In the genomic region with DNA sequence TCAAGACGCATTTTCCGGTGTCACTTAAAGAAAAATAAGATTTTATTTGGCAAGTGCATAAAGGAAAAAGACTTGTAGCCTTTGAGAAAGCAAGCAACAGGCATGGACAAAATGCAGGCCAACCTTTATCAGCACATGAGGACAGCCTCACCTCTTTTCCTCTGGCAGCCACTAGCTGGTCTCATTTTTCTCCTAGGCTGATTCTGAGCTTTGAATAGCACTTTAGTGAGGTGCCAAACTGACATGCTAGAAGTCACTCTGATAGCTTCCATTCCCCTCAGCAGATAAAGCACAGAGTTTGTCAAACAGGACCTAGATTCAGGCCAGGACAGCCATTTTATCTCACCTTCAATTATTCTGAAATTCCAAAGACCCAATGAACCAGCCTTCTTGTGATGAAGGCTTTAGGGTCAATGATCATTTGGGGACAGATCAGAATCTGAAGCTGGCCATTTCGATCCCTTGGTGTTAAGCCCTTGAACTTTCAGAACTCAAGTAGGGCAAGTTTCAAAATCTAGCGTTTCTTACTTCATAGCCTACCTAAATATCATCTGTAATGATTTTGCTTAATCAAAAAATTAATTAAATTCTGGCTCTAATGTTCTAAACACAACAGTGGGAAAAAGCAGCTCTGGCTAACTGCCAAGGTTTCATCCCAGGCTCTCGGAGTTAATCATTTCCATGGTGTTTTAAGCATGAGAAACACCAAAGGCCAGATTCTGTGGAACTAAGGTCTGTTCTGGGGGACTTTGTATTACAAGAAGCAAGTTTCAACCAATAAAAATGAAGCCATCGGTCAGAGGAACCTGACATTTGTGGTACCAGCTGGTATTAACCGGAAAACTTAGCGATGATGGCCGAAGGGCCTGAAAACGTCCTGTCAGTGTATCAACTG, we compare ENCODE assay signal across 11 mouse cellular contexts. TPM values are rescaled to one million over a fixed set of nuclear protein-coding genes. Genes with fewer than 3 reads are reported as not detected.
A peak's percentile ranks its signal among the peaks of the same experiment; 100 is the strongest.
DNase-seq lines count a peak whose midpoint lies in the region; ATAC-seq and TF ChIP-seq lines count a peak whose summit lies in the region.
"Had no signal": no experiment of that assay in that cellular context is flagged by ENCODE, and none has a peak within 500 bp of the region (broad histone marks: within the 10 kb centered on the region; RNA-seq: fewer than 3 reads in every experiment).

No protein-coding gene starts in this region.

- peak; percentile 42 for DNase-seq in midbrain, postnatal 0 days (ENCODE audit: low spot score)
- DNase-seq in midbrain, embryonic 11.5 days (ENCODE audit: low spot score, missing footprints), result no peak
- DNase-seq in heart, postnatal 0 days (ENCODE audit: low spot score), result peak; percentile 50
- DNase-seq in kidney, postnatal 10 days, result peak; percentile 81
- DNase-seq in cerebellum, adult 9-10 months, result no peak
- no peak for DNase-seq in gastrocnemius, adult 8-10 months (ENCODE audit: low spot score in 2 of 2)
- DNase-seq: layer of hippocampus, postnatal 36 days; lung, adult 2 months had no signal

- no peak for TF ChIP-seq CTCF in midbrain, postnatal 0 days (IDR thresholded peaks at IDR 0.05)
- no peak for TF ChIP-seq CTCF in heart, postnatal 0 days (IDR thresholded peaks at IDR 0.05; ENCODE audit: low read depth)

- H3K9ac ChIP-seq in midbrain, postnatal 0 days (replicated peaks; ENCODE audit: low read length, poor library complexity, severe bottlenecking), result no peak overlapping the region
- no peak overlapping the region for H3K9ac ChIP-seq in midbrain, embryonic 11.5 days (ENCODE audit: low read length)
- H3K9ac ChIP-seq in heart, postnatal 0 days (replicated peaks; ENCODE audit: low read depth, low read length), result no peak overlapping the region
- no peak overlapping the region for H3K9ac ChIP-seq in forebrain, embryonic 16.5 days (replicated peaks; ENCODE audit: low read depth, low read length)
- H3K9ac ChIP-seq: hindbrain, embryonic 15.5 days had no signal

- no peaks in the 10 kb centered on the region for H3K27me3 ChIP-seq in midbrain, postnatal 0 days (ENCODE audit: insufficient read depth, low read length)
- H3K27me3 ChIP-seq in midbrain, embryonic 11.5 days (ENCODE audit: control insufficient read depth, insufficient read depth, low read length), result no peaks in the 10 kb centered on the region
- no peaks in the 10 kb centered on the region for H3K27me3 ChIP-seq in heart, postnatal 0 days (ENCODE audit: control insufficient read depth, insufficient read depth, low read length)
- no peaks in the 10 kb centered on the region for H3K27me3 ChIP-seq in forebrain, embryonic 16.5 days (replicated peaks; ENCODE audit: control insufficient read depth, insufficient read depth, low read length)
- H3K27me3 ChIP-seq: hindbrain, embryonic 15.5 days; megakaryocyte, embryonic 14.5 days had no signal

- no peaks in the 10 kb centered on the region for H3K9me3 ChIP-seq in midbrain, postnatal 0 days (ENCODE audit: low read length)
- H3K9me3 ChIP-seq in midbrain, embryonic 11.5 days (ENCODE audit: control insufficient read depth, low read length), result no peaks in the 10 kb centered on the region
- no peaks in the 10 kb centered on the region for H3K9me3 ChIP-seq in heart, postnatal 0 days (replicated peaks; ENCODE audit: control insufficient read depth, low read length)
- H3K9me3 ChIP-seq in forebrain, embryonic 16.5 days (ENCODE audit: control insufficient read depth, low read length), result no peaks in the 10 kb centered on the region
- H3K9me3 ChIP-seq: hindbrain, embryonic 15.5 days; megakaryocyte, embryonic 14.5 days had no signal

- no peak overlapping the region for H3K4me3 ChIP-seq in midbrain, postnatal 0 days (ENCODE audit: low read depth, low read length)
- no peak overlapping the region for H3K4me3 ChIP-seq in midbrain, embryonic 11.5 days (ENCODE audit: low read depth, low read length)
- H3K4me3 ChIP-seq in heart, postnatal 0 days (ENCODE audit: low read depth, low read length), result no peak overlapping the region
- H3K4me3 ChIP-seq in forebrain, embryonic 16.5 days (replicated peaks; ENCODE audit: low read length), result no peak overlapping the region
- H3K4me3 ChIP-seq: hindbrain, embryonic 15.5 days; megakaryocyte, embryonic 14.5 days had no signal

- no peak for ATAC-seq in midbrain, postnatal 0 days (ENCODE audit: low FRiP score)
- no peak for ATAC-seq in midbrain, embryonic 11.5 days (ENCODE audit: low FRiP score)
- peak; percentile 73 for ATAC-seq in heart, postnatal 0 days (ENCODE audit: insufficient read depth, low read depth)
- no peak for ATAC-seq in forebrain, embryonic 16.5 days

- H3K4me2 ChIP-seq in midbrain, postnatal 0 days (ENCODE audit: low read depth, low read length, poor library complexity, severe bottlenecking), result no peak overlapping the region
- no peak overlapping the region for H3K4me2 ChIP-seq in midbrain, embryonic 11.5 days
- H3K4me2 ChIP-seq in heart, postnatal 0 days (ENCODE audit: low read depth, low read length), result no peak overlapping the region
- H3K4me2 ChIP-seq in forebrain, embryonic 16.5 days (ENCODE audit: low read length), result no peak overlapping the region
- H3K4me2 ChIP-seq: hindbrain, embryonic 15.5 days had no signal

- H3K4me1 ChIP-seq in midbrain, postnatal 0 days (ENCODE audit: insufficient read depth, low read length), result no peaks in the 10 kb centered on the region
- H3K4me1 ChIP-seq in midbrain, embryonic 11.5 days (ENCODE audit: control insufficient read depth, insufficient read depth, low read length), result peaks cover 2% of the 10 kb centered on the region; the same call in 1 of the 2 replicates
- peaks cover 20% of the 10 kb centered on the region for H3K4me1 ChIP-seq in heart, postnatal 0 days (ENCODE audit: control insufficient read depth, insufficient read depth)
- 0 out of 2 replicates have a peak, but pooled peaks cover 3% of the 10 kb centered on the region for H3K4me1 ChIP-seq in forebrain, embryonic 16.5 days (replicated peaks; ENCODE audit: control insufficient read depth, insufficient read depth, low read length)

- H3K36me3 ChIP-seq in midbrain, postnatal 0 days (ENCODE audit: insufficient read depth, low read length), result no peaks in the 10 kb centered on the region
- no peaks in the 10 kb centered on the region for H3K36me3 ChIP-seq in midbrain, embryonic 11.5 days (ENCODE audit: control insufficient read depth, insufficient read depth, low read length)
- no peaks in the 10 kb centered on the region for H3K36me3 ChIP-seq in heart, postnatal 0 days (replicated peaks; ENCODE audit: control insufficient read depth, insufficient read depth, low read length)
- no peaks in the 10 kb centered on the region for H3K36me3 ChIP-seq in forebrain, embryonic 16.5 days (ENCODE audit: control insufficient read depth, insufficient read depth)
- H3K36me3 ChIP-seq: hindbrain, embryonic 15.5 days had no signal

- H3K27ac ChIP-seq in midbrain, postnatal 0 days (ENCODE audit: low read depth, low read length), result no peak overlapping the region
- no peak overlapping the region for H3K27ac ChIP-seq in midbrain, embryonic 11.5 days (ENCODE audit: low read depth, low read length)
- H3K27ac ChIP-seq in heart, postnatal 0 days (ENCODE audit: low read depth), result peak overlapping the region; percentile 52
- H3K27ac ChIP-seq in forebrain, embryonic 16.5 days (ENCODE audit: low read length), result no peak overlapping the region
- H3K27ac ChIP-seq: hindbrain, embryonic 15.5 days had no signal

- WGBS in midbrain, postnatal 0 days, result 89% methylated on average over 10 of the region's 10 CpGs
- whole genome bisulfite sequencing in midbrain, embryonic 11.5 days, result 94% methylated on average over 10 of the region's 10 CpGs
- 65% methylated on average over 10 of the region's 10 CpGs for WGBS in heart, postnatal 0 days
- 80% methylated on average over 10 of the region's 10 CpGs for WGBS in forebrain, embryonic 16.5 days

- TF ChIP-seq EP300 in heart, postnatal 0 days (IDR thresholded peaks at IDR 0.05; ENCODE audit: low read depth), result no peak

RNA-seq across cellular contexts. Expression of a gene that starts 37.3 kb away (rescaled TPM):
- 2.3 and 4.0 TPM in 2 replicates for total RNA-seq in midbrain, postnatal 0 days (2014; rRNA removed)
- polyA plus RNA-seq in midbrain, postnatal 0 days (2015; fragmentation: Nextera tagmentation; extraction: Ambion mirVana), result 2.3 and 2.9 TPM in 2 replicates
- polyA plus RNA-seq in midbrain, embryonic 11.5 days (2014; fragmentation: Nextera tagmentation; extraction: Ambion mirVana), result 9.1 and 9.8 TPM in 2 replicates
- total RNA-seq in heart, postnatal 0 days (2014; rRNA removed; ENCODE audit: low replicate concordance), result 2.4 and 3.1 TPM in 2 replicates
- 3.5 and 3.8 TPM in 2 replicates for polyA plus RNA-seq in heart, postnatal 0 days (2015; fragmentation: Nextera tagmentation; extraction: Ambion mirVana)
- polyA plus RNA-seq in forebrain, embryonic 16.5 days (2015; fragmentation: Nextera tagmentation; extraction: Ambion mirVana), result 6.3 and 6.8 TPM in 2 replicates
- total RNA-seq in gastrocnemius, adult 8-10 months (2022), result 1 to 10 TPM; 4.5 to 5.2 (median 4.7) TPM

Comparison
In these comparisons a context has a peak if more than half of its experiments do, and no peak if none do; other contexts are left out.
1. DNase-seq: peak in midbrain, postnatal 0 days (single experiment), heart, postnatal 0 days (single experiment) and kidney, postnatal 10 days (single experiment); none in midbrain, embryonic 11.5 days (single experiment), cerebellum, adult 9-10 months (single experiment) and gastrocnemius, adult 8-10 months (0 of 2).